Mouse (Mus musculus) heart, embryonic 11.5 days (tissue): ENCODE data around the gene Fbxl2. TPM values are rescaled to one million over a fixed set of nuclear protein-coding genes. Genes with fewer than 3 reads are reported as not detected.
A peak's percentile ranks its signal among the peaks of the same experiment; 100 is the strongest.

Experiments
- ATAC-seq: fragments of 200-750 bp; cut with Nextera tagmentation; replicated peaks from 2 replicates; pipeline ENCODE4 v1.8.0; 2017; ENCODE audit warnings: moderate library complexity; ENCODE audit not compliant: insufficient number of reproducible peaks, low FRiP score, low TSS enrichment
- H3K27ac ChIP-seq: fragments of 300-500 bp; sonication (generic); 2 replicates; pipeline ENCODE4 v1.5.1; 2014; ENCODE audit warnings: mild to moderate bottlenecking, low read depth, low read length
- H3K27me3 ChIP-seq: fragments of 300-500 bp; sonication (generic); 2 replicates; pipeline ENCODE4 v1.6.1; 2014; ENCODE audit warnings: mild to moderate bottlenecking, low read length, mixed read lengths; ENCODE audit not compliant: control insufficient read depth, insufficient read depth
- H3K36me3 ChIP-seq: fragments of 300-500 bp; sonication (generic); 2 replicates; pipeline ENCODE4 v1.6.1; 2014; ENCODE audit warnings: mild to moderate bottlenecking, low read length, moderate library complexity, mixed read lengths; ENCODE audit not compliant: control insufficient read depth, insufficient read depth
- H3K4me1 ChIP-seq: fragments of 300-500 bp; sonication (generic); 2 replicates; pipeline ENCODE4 v1.6.1; 2014; ENCODE audit warnings: low read length; ENCODE audit not compliant: control insufficient read depth, insufficient read depth
- H3K4me2 ChIP-seq: fragments of 300-500 bp; sonication (generic); 2 replicates; pipeline ENCODE4 v1.6.1; 2014; ENCODE audit warnings: mild to moderate bottlenecking, moderate library complexity
- H3K4me3 ChIP-seq: fragments of 300-500 bp; sonication (generic); 2 replicates; pipeline ENCODE4 v1.5.1; 2014; ENCODE audit warnings: low read depth, low read length
- H3K9ac ChIP-seq: fragments of 300-500 bp; sonication (generic); 2 replicates; pipeline ENCODE4 v1.6.1; 2014; ENCODE audit warnings: mild to moderate bottlenecking, low read depth, low read length, moderate library complexity
- H3K9me3 ChIP-seq: fragments of 300-500 bp; sonication (generic); replicated peaks from 2 replicates; pipeline ENCODE4 v1.6.1; 2016; ENCODE audit warnings: low read length; ENCODE audit not compliant: control insufficient read depth
- WGBS: fragments of 180-500 bp; shearing (Covaris S2); extraction: QIAGEN DNeasy Blood & Tissue Kit; methylation state at CpG from one replicate; pipeline ENCODE4 v1.1.7; 2014; ENCODE audit not compliant: insufficient replicate concordance; 5-methylcytosine and 5-hydroxymethylcytosine counted together
- polyA plus RNA-seq: library from polyadenylated mRNA; unstranded; fragments of >200 nt; fragmentation: Nextera tagmentation; extraction: Ambion mirVana; gene quantifications from 2 replicates; pipeline ENCODE4 v1.2.1, GENCODE M21; 2014

Gene Fbxl2
- polyA plus RNA-seq, 1 experiment from 2014 or later, result 2.6 TPM

DNA sequence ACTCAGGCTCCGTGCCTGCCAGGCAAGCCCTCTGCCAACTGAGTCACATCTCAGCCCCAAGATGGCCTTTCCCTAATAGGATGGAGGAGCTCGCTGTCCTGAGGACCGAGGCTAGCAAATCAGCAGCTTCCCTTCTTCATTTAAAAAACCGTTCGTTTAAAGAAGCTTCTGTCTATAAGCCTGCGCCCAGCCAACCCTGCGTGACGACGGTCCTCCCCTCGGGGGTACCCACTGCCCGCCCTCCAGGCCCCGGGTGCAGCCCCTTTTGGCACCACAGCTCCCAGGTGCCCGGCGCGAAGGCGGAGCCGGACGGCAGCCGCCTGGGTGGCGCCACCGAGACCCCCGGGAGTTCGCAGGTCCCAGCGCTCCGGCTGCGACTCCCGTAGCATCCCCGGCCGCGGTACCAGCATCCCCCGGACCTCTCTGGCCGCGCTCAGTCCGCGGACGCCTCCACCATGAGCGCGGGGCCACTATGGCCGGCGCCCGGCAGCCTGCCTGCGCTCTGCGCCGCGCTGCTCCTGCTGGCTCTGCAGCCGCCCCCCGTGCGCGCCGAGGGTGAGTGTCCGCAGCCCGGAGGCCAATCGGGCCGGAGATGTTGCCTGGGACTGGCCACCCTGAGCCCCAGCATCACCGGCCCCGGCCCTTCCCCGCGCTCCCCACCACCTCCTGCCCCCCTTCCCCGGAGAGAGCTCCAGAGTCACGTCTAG lies 11.3 kb upstream of the Fbxl2 start, which contains the start of gene Susd5:
Gene Susd5 (plus strand): TSS at position 51 of the 707 bp plus-strand sequence.
- under 1% methylated on average over 59 of the region's 60 CpGs for WGBS
- H3K4me2 ChIP-seq, result peak within 1 kb of the TSS; percentile 87
- H3K9ac ChIP-seq, result 0 out of 2 replicates have a peak within 1 kb of the TSS, but pooled peaks have one; percentile 8
- peaks cover 31% of the 10 kb centered on the region for H3K27me3 ChIP-seq
- H3K36me3 ChIP-seq, result no peaks in the 10 kb centered on the region
- ATAC-seq, result peak; percentile 57; the same call in 1 of the 2 replicates
- 0 out of 2 replicates have a peak, but pooled peaks cover 3% of the 10 kb centered on the region for H3K4me1 ChIP-seq
- H3K27ac ChIP-seq, result no peak within 1 kb of the TSS
- peak within 1 kb of the TSS; percentile 58 for H3K4me3 ChIP-seq
- no peaks in the 10 kb centered on the region for H3K9me3 ChIP-seq

DNA sequence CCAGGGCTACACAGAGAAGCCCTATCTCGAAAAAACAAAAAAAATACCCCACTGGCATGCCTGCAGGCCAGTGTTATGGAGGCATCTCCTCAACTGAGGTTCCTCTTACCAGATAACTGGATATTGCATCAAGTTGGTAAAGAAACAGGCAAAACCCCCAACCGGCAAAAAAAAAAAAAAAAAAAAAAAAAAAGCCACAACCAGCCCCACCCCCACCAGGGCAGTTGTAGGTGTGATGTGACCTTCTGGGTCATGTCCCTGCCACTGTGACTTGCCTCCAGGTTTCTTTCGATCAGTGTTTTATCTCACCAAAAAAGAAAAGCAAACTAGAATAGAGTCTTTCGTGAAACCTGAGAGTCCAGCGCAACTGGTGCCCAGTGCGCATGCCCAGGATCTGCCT lies 6.9 kb upstream of the Fbxl2 start:
- ATAC-seq, result no peak
- Histone ChIP-seq H3K9me3 (no peaks in the 10 kb centered on the region), H3K4me2 (no peak overlapping the region), H3K4me3 (no peak overlapping the region), H3K27me3 (peaks cover 19% of the 10 kb centered on the region), H3K9ac (no peak overlapping the region), H3K36me3 (no peaks in the 10 kb centered on the region), H3K27ac (no peak overlapping the region), H3K4me1 (0 out of 2 replicates have a peak, but pooled peaks cover 3% of the 10 kb centered on the region)
- WGBS, result 69% methylated on average over 6 of the region's 6 CpGs

DNA sequence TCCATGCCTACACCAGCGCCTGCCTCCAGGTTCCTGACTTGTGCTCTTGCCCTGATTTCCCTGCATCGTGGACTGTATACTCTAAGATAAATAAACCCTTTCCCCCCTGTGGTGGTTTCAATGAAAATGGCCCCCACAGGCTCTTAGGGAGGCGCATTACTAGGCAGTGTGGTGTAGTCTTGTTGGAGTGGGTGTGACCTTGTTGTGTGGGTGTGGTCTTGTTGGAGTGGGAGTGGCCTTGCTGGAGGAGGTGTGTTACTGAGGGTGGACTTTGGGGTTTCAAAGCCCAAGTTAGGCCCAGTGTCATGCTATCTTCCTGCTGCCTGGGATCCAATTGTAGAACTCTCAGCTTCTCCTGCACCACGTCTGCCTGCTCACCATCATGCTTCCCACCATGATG lies 6.0 kb upstream of the Fbxl2 start:
- no peaks in the 10 kb centered on the region for H3K4me1 ChIP-seq
- no peak for ATAC-seq
- 76% methylated on average over 4 of the region's 4 CpGs for WGBS
- H3K9me3 ChIP-seq, result no peaks in the 10 kb centered on the region
- H3K27ac ChIP-seq, result no peak overlapping the region
- peaks cover 11% of the 10 kb centered on the region for H3K27me3 ChIP-seq
- H3K4me3 ChIP-seq, result no peak overlapping the region
- H3K9ac ChIP-seq, result no peak overlapping the region
- H3K36me3 ChIP-seq, result no peaks in the 10 kb centered on the region
- H3K4me2 ChIP-seq, result no peak overlapping the region

DNA sequence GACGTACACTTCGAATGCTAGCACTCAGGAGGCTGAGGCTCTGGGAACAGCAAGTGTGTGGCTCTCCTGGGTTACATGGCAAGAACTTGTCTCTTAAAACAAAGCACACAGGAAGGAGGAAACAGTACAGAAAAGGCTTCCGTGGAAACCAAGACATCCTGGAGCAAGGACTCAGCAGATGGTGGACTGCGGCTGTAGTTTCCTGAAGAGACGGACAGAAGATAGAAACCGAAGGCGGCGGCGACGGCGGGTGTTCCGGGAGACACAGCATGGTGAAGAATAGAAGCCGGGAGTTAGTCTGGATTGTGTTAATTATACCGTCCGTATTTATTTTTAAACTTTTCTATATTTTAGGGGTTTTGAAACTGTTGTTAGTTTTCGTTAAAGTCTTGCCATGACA lies 4.8 kb upstream of the Fbxl2 start:
- no peaks in the 10 kb centered on the region for H3K36me3 ChIP-seq
- H3K9ac ChIP-seq, result no peak overlapping the region
- no peaks in the 10 kb centered on the region for H3K9me3 ChIP-seq
- H3K27me3 ChIP-seq, result no peaks in the 10 kb centered on the region
- H3K27ac ChIP-seq, result no peak overlapping the region
- H3K4me3 ChIP-seq, result no peak overlapping the region
- no peak overlapping the region for H3K4me2 ChIP-seq
- ATAC-seq, result no peak
- WGBS, result 85% methylated on average over 16 of the region's 16 CpGs
- H3K4me1 ChIP-seq, result no peaks in the 10 kb centered on the region

DNA sequence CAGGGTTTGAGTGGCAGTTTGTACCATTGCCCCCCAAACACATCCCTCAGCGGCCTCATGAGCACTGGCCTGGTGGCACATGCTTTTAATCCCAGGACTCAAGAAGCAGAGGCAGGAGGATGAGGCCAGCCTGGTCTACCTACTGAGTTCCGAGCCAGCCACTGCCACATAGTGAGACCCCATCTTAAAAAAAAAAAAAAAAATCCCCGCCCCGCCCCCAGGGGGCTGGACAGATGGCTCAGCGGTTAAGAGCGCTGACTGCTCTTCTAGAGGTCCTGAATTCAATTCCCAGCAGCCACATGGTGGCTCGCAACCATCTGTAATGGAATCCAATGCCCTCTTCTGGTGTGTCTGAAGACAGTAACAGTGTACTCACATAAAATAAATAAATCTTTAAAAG lies 4.1 kb upstream of the Fbxl2 start:
- Histone ChIP-seq H3K9me3 (no peaks in the 10 kb centered on the region), H3K9ac (no peak overlapping the region), H3K27ac (no peak overlapping the region), H3K4me3 (no peak overlapping the region), H3K4me1 (no peaks in the 10 kb centered on the region), H3K4me2 (no peak overlapping the region), H3K36me3 (no peaks in the 10 kb centered on the region), H3K27me3 (no peaks in the 10 kb centered on the region)
- ATAC-seq, result no peak
- 82% methylated on average over 7 of the region's 7 CpGs for WGBS

DNA sequence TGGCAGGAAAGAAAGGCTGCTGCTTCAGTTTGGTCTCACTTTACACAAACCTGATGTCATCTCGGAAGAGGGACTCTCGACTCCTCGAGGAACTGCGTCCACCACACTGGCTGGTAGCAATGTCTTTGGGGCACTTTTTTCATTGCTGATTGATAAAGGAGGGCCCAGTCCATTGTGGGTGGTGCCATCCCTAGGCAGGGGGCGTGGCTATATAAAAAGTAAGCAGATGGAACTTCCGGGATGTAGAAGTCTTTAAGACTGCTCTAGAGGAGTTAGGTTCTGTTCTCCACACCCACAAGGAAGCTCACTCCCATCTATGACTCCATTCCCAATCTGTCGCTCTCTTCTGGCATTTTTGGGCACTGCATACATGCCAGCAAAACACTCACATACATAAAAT lies 685 bp upstream of the Fbxl2 start:
- H3K4me3 ChIP-seq, result no peak overlapping the region
- no peak for ATAC-seq
- H3K4me1 ChIP-seq, result no peaks in the 10 kb centered on the region
- H3K4me2 ChIP-seq, result no peak overlapping the region
- WGBS, result 83% methylated on average over 7 of the region's 7 CpGs
- no peak overlapping the region for H3K9ac ChIP-seq
- H3K27me3 ChIP-seq, result no peaks in the 10 kb centered on the region
- no peaks in the 10 kb centered on the region for H3K36me3 ChIP-seq
- H3K9me3 ChIP-seq, result no peaks in the 10 kb centered on the region
- no peak overlapping the region for H3K27ac ChIP-seq

DNA sequence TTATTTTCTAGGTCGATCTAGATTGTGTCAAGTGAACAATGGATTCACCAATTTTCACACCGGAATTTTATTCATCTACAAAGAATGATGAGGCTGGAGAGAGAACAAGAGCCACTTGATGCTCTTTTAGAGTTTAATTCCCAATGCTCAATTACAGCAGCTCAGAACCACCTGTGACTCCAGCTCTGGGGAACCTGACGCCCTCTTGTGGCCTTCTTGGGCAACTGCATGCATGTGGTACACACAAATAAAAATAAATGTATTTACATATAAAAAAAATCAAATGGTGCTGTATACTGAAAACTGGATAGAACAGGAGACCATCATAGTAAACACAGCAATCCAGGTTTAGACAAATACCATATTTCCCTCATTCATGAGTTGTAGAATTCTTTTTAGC lies 1.5 kb downstream of the Fbxl2 start:
- no peak for ATAC-seq
- Histone ChIP-seq H3K36me3 (no peaks in the 10 kb centered on the region), H3K27me3 (no peaks in the 10 kb centered on the region), H3K4me3 (no peak overlapping the region), H3K9ac (no peak overlapping the region), H3K4me2 (no peak overlapping the region), H3K27ac (no peak overlapping the region), H3K4me1 (no peaks in the 10 kb centered on the region), H3K9me3 (no peaks in the 10 kb centered on the region)
- WGBS, result 50% methylated on average over 3 of the region's 3 CpGs

DNA sequence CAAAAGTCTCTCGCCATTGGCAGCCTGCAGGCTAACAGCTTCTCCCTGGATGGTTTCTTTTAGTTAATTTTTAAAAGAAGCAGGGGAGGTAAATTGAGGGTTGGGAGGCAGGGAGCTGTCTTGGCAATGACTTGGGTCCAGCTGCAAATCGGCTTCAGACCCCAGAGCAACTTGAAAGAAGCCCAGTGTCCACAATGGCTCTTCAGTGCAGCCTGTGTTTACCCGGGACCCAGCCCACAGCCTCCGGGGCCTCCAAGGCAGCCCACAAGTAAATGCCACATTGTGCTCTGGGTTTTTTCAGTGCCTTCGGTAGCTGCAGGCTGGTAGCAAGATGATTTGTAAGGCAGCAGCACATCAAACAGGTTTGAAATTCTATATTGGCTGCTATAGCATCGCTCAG lies 3.5 kb downstream of the Fbxl2 start:
- H3K4me2 ChIP-seq, result no peak overlapping the region
- no peaks in the 10 kb centered on the region for H3K4me1 ChIP-seq
- no peak overlapping the region for H3K4me3 ChIP-seq
- no peaks in the 10 kb centered on the region for H3K36me3 ChIP-seq
- H3K9me3 ChIP-seq, result no peaks in the 10 kb centered on the region
- H3K27me3 ChIP-seq, result no peaks in the 10 kb centered on the region
- H3K9ac ChIP-seq, result no peak overlapping the region
- H3K27ac ChIP-seq, result no peak overlapping the region
- 56% methylated on average over 6 of the region's 6 CpGs for WGBS
- ATAC-seq, result no peak

DNA sequence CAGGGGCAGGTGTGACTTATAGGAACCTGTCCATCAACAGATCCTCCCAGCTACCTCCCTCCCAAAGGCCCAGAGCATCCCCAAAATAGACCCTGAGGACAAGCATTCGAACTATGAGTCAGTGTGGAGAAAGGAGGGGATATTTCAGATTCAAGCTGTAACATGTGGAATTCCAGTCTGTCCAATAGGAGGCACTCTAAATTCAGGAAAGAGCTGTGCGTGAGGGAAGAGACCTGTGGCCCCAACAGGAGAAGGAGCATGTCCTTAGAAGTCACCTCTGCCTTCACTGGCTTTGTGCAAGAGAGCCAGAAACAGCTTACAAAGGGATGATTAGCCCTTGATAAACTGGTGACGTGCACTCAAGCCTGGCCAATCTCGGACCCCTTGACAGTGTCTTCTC lies 5.0 kb downstream of the Fbxl2 start:
- H3K36me3 ChIP-seq, result no peaks in the 10 kb centered on the region
- H3K27me3 ChIP-seq, result no peaks in the 10 kb centered on the region
- ATAC-seq, result no peak
- no peak overlapping the region for H3K4me3 ChIP-seq
- H3K9me3 ChIP-seq, result no peaks in the 10 kb centered on the region
- 62% methylated on average over 4 of the region's 4 CpGs for WGBS
- H3K9ac ChIP-seq, result no peak overlapping the region
- H3K4me1 ChIP-seq, result no peaks in the 10 kb centered on the region
- no peak overlapping the region for H3K4me2 ChIP-seq
- H3K27ac ChIP-seq, result no peak overlapping the region
